Mouse (Mus musculus) limb, embryonic 15.5 days (tissue): Measurements from ENCODE around the gene Mfsd4b1. TPM values are rescaled to one million over a fixed set of nuclear protein-coding genes. Genes with fewer than 3 reads are reported as not detected.

Source experiments
- ATAC-seq: fragments of 200-750 bp; cut with Nextera tagmentation; 2 replicates; pipeline ENCODE4 v1.8.0; 2017; ENCODE audit warnings: low read depth, moderate TSS enrichment; ENCODE audit not compliant: insufficient number of reproducible peaks, low FRiP score, low TSS enrichment
- H3K27ac ChIP-seq: fragments of 300-500 bp; sonication (generic); 2 replicates; pipeline ENCODE4 v1.5.1; 2015; ENCODE audit warnings: moderate library complexity, mild to moderate bottlenecking, inconsistent platforms
- H3K27me3 ChIP-seq: fragments of 300-500 bp; sonication (generic); 2 replicates; pipeline ENCODE4 v1.6.1; 2015; ENCODE audit warnings: inconsistent platforms
- H3K36me3 ChIP-seq: fragments of 300-500 bp; sonication (generic); 2 replicates; pipeline ENCODE4 v1.6.1; 2015; ENCODE audit warnings: inconsistent platforms
- H3K4me1 ChIP-seq: fragments of 300-500 bp; sonication (generic); 2 replicates; pipeline ENCODE4 v1.6.1; 2015; ENCODE audit warnings: inconsistent platforms
- H3K4me2 ChIP-seq: fragments of 300-500 bp; sonication (generic); 2 replicates; pipeline ENCODE4 v1.6.1; 2015; ENCODE audit warnings: mild to moderate bottlenecking, inconsistent platforms
- H3K4me3 ChIP-seq: fragments of 300-500 bp; sonication (generic); 2 replicates; pipeline ENCODE4 v1.5.1; 2015; ENCODE audit warnings: mild to moderate bottlenecking, inconsistent platforms
- H3K9ac ChIP-seq: fragments of 300-500 bp; sonication (generic); 2 replicates; pipeline ENCODE4 v1.6.1; 2015; ENCODE audit warnings: inconsistent platforms
- H3K9me3 ChIP-seq: fragments of 300-500 bp; sonication (generic); 2 replicates; pipeline ENCODE4 v1.6.1; 2016; ENCODE audit warnings: inconsistent platforms
- WGBS: fragments of 180-500 bp; shearing (Covaris S2); methylation state at CpG from one replicate; pipeline ENCODE4 v1.1.7; 2015; 5-methylcytosine and 5-hydroxymethylcytosine counted together
- polyA plus RNA-seq: library from polyadenylated mRNA; unstranded; fragments of >200 nt; fragmentation: Nextera tagmentation; extraction: Ambion mirVana; gene quantifications from 2 replicates; pipeline ENCODE4 v1.2.1, GENCODE M21; 2015

The Mfsd4b1 gene
- polyA plus RNA-seq, 1 experiment from 2014 or later = 0.32 TPM

DNA sequence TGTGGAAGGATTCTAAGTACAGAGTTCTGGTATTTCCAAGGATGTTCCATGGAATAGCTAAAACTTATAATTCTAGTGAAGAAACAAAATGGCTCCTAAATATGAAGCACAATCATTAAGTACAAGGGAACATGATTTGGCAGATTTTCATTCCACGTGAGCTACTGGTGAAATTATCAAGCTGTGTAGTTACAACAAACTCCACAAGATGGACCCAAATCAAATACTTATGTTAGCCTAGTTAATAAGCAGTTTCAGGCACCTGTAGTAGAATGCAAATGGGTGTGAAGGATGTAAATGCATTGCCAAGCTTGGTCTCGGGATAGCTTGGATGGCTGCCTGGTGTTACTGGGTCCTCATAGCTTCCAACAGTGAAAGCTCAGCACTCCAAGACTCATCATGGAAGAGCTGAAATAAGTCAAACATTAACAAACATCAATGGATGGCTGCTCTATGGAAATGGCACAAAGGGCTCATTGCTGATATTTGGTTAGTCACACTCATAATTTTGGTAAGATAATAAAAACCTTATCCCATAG, 68.7 kb downstream of the Mfsd4b1 start:
- Histone ChIP-seq H3K9ac (no peak overlapping the region), H3K4me2 (no peak overlapping the region), H3K4me3 (no peak overlapping the region), H3K27me3 (0 out of 2 replicates have a peak, but pooled peaks cover 3% of the 10 kb centered on the region), H3K4me1 (peaks cover 11% of the 10 kb centered on the region), H3K9me3 (no peaks in the 10 kb centered on the region), H3K36me3 (no peaks in the 10 kb centered on the region), H3K27ac (no peak overlapping the region)
- WGBS = 64% methylated on average over 2 of the region's 2 CpGs
- no peak for ATAC-seq

DNA sequence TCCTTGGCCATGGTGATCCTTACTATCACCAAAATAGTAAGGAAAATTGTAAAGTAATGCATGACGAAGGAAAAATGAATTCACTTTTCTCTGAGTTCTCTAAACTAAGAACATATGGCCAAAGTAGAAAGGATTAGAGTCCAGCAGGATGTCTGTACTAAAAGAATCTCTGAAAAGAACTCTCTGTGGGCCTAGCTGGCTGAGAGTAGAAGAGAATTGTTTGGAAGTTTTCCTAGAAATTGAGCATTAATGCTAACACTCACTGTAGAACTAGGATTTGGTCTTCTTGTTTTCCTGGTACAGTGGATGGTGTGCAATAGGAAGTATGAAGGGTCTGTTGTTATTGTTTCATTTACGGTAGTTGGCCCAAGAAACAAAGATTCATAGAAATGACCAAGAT, 69.9 kb downstream of the Mfsd4b1 start:
- Histone ChIP-seq H3K36me3 (no peaks in the 10 kb centered on the region), H3K4me2 (no peak overlapping the region), H3K4me1 (peaks cover 6% of the 10 kb centered on the region), H3K4me3 (no peak overlapping the region), H3K27ac (no peak overlapping the region), H3K27me3 (0 out of 2 replicates have a peak, but pooled peaks cover 3% of the 10 kb centered on the region), H3K9me3 (no peaks in the 10 kb centered on the region), H3K9ac (no peak overlapping the region)
- 53% methylated on average over 2 of the region's 2 CpGs for WGBS
- no peak for ATAC-seq

Other genes starting within 250 kb of the Mfsd4b1 start
- gene Mfsd4b4, start 126.0 kb downstream of the Mfsd4b1 start, polyA plus RNA-seq = 4.1 and 4.6 TPM in 2 replicates
- gene Mfsd4b2, start 98.3 kb downstream of the Mfsd4b1 start, polyA plus RNA-seq = not detected in 2 replicates
- 0.70 and 0.89 TPM in 2 replicates for gene Mfsd4b3, start 65.1 kb downstream of the Mfsd4b1 start, polyA plus RNA-seq
- gene Mfsd4b5, start 38.6 kb downstream of the Mfsd4b1 start, polyA plus RNA-seq = 0.09 and 0.10 TPM in 2 replicates
- 7.3 and 7.9 TPM in 2 replicates for gene Slc16a10, start 117.0 kb upstream of the Mfsd4b1 start, polyA plus RNA-seq
- 50.8 and 51.5 TPM in 2 replicates for gene Rpf2, start 221.8 kb upstream of the Mfsd4b1 start, polyA plus RNA-seq
- gene Gtf3c6, start 232.8 kb upstream of the Mfsd4b1 start, polyA plus RNA-seq = 79.9 and 85.3 TPM in 2 replicates